Mouse (Mus musculus) common myeloid progenitor, adult 5-6 weeks (primary cell): ENCODE measurements around the gene Stx1a. TPM values are rescaled to one million over a fixed set of nuclear protein-coding genes. Genes with fewer than 3 reads are reported as not detected.

Experiments
- ATAC-seq: replicated peaks from 2 replicates; pipeline ENCODE4 v1.8.0; 2016; ENCODE audit warnings: low read depth, mild to moderate bottlenecking, moderate TSS enrichment, inconsistent platforms; ENCODE audit not compliant: poor library complexity, severe bottlenecking
- total RNA-seq: library from RNA; stranded (forward); fragments of 200-1000, 187-1606 nt; gene quantifications from 2 replicates; pipeline ENCODE4 v1.2.3, GENCODE M21; 2017

Stx1a gene
- total RNA-seq, 1 experiment from 2014 or later: 0.27 TPM

GRCm38 (mm10) chr5:135007802-135008571, 15.3 kb upstream of the Stx1a start:
- no peak for ATAC-seq

- ATAC-seq: peak; percentile 72
These were observed 14.4 kb upstream of the Stx1a start, which contains the start of gene Abhd11 for GRCm38 (mm10) chr5:135008671-135009589. TSS of gene Abhd11 (plus strand) at chr5:135009152.

GRCm38 (mm10) chr5:135009590-135010319, 13.5 kb upstream of the Stx1a start:
- ATAC-seq: peak; percentile 48

GRCm38 (mm10) chr5:135010320-135010709, 13.0 kb upstream of the Stx1a start:
- ATAC-seq: no peak

- no peak for ATAC-seq
These were observed 12.2 kb upstream of the Stx1a start for GRCm38 (mm10) chr5:135010841-135011743.

GRCm38 (mm10) chr5:135011809-135012613, 11.3 kb upstream of the Stx1a start:
- no peak for ATAC-seq

GRCm38 (mm10) chr5:135012671-135013441, 10.4 kb upstream of the Stx1a start:
- no peak for ATAC-seq

- ATAC-seq: peak; percentile 84
These were observed 7.8 kb upstream of the Stx1a start for GRCm38 (mm10) chr5:135015497-135015896.

GRCm38 (mm10) chr5:135016224-135016759, 7.0 kb upstream of the Stx1a start:
- ATAC-seq: no peak

- ATAC-seq: no peak
These were observed 1.5 kb upstream of the Stx1a start for GRCm38 (mm10) chr5:135021814-135022213.

GRCm38 (mm10) chr5:135024665-135025224, 1.5 kb downstream of the Stx1a start:
- peak; percentile 48 for ATAC-seq

- no peak for ATAC-seq
These were observed 2.6 kb downstream of the Stx1a start for GRCm38 (mm10) chr5:135025899-135026298.

GRCm38 (mm10) chr5:135029007-135029854, 5.9 kb downstream of the Stx1a start:
- ATAC-seq: peak; percentile 69

GRCm38 (mm10) chr5:135032581-135032980, 9.3 kb downstream of the Stx1a start:
- ATAC-seq: no peak

GRCm38 (mm10) chr5:135034593-135034992, 11.3 kb downstream of the Stx1a start:
- ATAC-seq: no peak

- no peak for ATAC-seq
These were observed 12.5 kb downstream of the Stx1a start for GRCm38 (mm10) chr5:135035608-135036359.
